Mouse (Mus musculus) fat pad, adult 2 months (tissue): ENCODE results near the gene Tamm41.
A peak's percentile ranks its signal among the peaks of the same experiment; 100 is the strongest.

Source experiments
- DNase-seq: peaks from one replicate; pipeline ENCODE4 v3.0.0-alpha.2; 2011; ENCODE audit warnings: low read depth, low spot score; ENCODE audit errors: extremely low read depth

The Tamm41 gene

GRCm38 (mm10) chr6:115027485-115027992, 10.1 kb downstream of the Tamm41 start:
- DNase-seq, result no peak

- DNase-seq, result peak; percentile 83
Observed at GRCm38 (mm10) chr6:115022876-115023275, 14.8 kb downstream of the Tamm41 start.

GRCm38 (mm10) chr6:115015461-115015860, 22.2 kb downstream of the Tamm41 start:
- DNase-seq, result no peak

GRCm38 (mm10) chr6:115013574-115013973, 24.1 kb downstream of the Tamm41 start:
- DNase-seq, result no peak

GRCm38 (mm10) chr6:115011792-115012191, 25.9 kb downstream of the Tamm41 start:
- DNase-seq, result no peak

GRCm38 (mm10) chr6:115010815-115011214, 26.9 kb downstream of the Tamm41 start:
- no peak for DNase-seq

GRCm38 (mm10) chr6:115010304-115010703, 27.4 kb downstream of the Tamm41 start:
- DNase-seq, result no peak

GRCm38 (mm10) chr6:115007728-115008127, 29.9 kb downstream of the Tamm41 start:
- DNase-seq, result no peak

- DNase-seq, result no peak
Observed at GRCm38 (mm10) chr6:115006948-115007347, 30.7 kb downstream of the Tamm41 start.

- no peak for DNase-seq
Observed at GRCm38 (mm10) chr6:115006065-115006464, 31.6 kb downstream of the Tamm41 start.

GRCm38 (mm10) chr6:115005351-115005890, 32.3 kb downstream of the Tamm41 start:
- peak; percentile 76 for DNase-seq

- no peak for DNase-seq
Observed at GRCm38 (mm10) chr6:115004636-115005035, 33.0 kb downstream of the Tamm41 start.

GRCm38 (mm10) chr6:114998374-114999031, 39.2 kb downstream of the Tamm41 start:
- no peak for DNase-seq

- DNase-seq, result no peak
Observed at GRCm38 (mm10) chr6:114997471-114997870, 40.2 kb downstream of the Tamm41 start.

GRCm38 (mm10) chr6:114996910-114997309, 40.8 kb downstream of the Tamm41 start:
- DNase-seq, result peak; percentile 62

GRCm38 (mm10) chr6:114994079-114994478, 43.6 kb downstream of the Tamm41 start:
- no peak for DNase-seq

- DNase-seq, result peak; percentile 57
Observed at GRCm38 (mm10) chr6:114993659-114994058, 44.0 kb downstream of the Tamm41 start.

GRCm38 (mm10) chr6:114991909-114992308, 45.8 kb downstream of the Tamm41 start:
- DNase-seq, result no peak

GRCm38 (mm10) chr6:114988619-114988980, 49.1 kb downstream of the Tamm41 start:
- peak; percentile 84 for DNase-seq

GRCm38 (mm10) chr6:114987966-114988618, 49.6 kb downstream of the Tamm41 start:
- peak; percentile 67 for DNase-seq

- DNase-seq, result no peak
Observed at GRCm38 (mm10) chr6:114982671-114983070, 55.0 kb downstream of the Tamm41 start.

- DNase-seq, result no peak
Observed at GRCm38 (mm10) chr6:114979715-114980114, 58.0 kb downstream of the Tamm41 start.
